Mouse (Mus musculus): ENCODE results near the gene Atf6. TPM values are rescaled to one million over a fixed set of nuclear protein-coding genes. Genes with fewer than 3 reads are reported as not detected.
A peak's percentile ranks its signal among the peaks of the same experiment; 100 is the strongest.

The Atf6 gene
- total and polyA plus RNA-seq, 3 experiments: 33.8 to 47.0 (median 35.3) TPM

DNA sequence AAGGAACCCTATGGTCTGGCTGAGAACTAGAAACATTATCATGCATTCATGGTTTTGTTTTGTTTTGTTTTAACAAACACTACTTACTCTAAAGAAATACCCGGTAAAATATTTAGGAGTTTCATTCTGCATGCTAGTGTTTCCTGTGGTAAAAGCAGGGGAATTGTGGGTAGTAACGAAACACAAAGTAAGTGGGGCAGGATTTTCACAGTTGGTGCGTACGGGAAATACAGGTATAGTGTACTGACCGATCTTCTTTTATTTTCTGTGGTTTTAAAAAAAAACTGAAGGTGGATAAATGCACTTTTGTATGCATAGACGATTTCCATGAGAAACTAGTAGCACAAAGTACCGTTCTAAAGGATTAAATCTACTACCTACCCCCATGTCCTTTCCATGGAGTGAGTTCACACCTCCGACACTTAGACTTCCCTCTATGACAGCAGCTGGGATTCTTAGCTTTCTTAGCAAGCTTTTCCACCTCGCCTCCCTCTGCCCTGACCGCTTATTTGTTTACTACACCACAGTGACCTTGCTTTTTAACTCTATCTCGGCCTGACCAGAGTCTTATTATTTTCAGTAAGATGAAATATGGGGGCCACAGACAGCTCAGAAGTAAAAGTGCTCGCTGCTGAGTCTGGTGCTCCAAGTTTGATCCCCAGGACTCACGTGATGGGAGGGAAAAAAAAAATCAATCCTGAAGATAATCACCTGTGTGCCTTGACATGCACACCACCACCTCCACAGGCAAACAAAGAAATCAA lies 5.7 kb downstream of the Atf6 start (continued):
- TF ChIP-seq ELF1 (IDR thresholded peaks at IDR 0.05; ENCODE audit: low read depth, low read length): peak; percentile 36; the same call in 1 of the 2 replicates
- TF ChIP-seq MAFK (IDR thresholded peaks at IDR 0.05; ENCODE audit: insufficient replicate concordance, low read length): peak; percentile 71
- TF ChIP-seq NELFE (IDR thresholded peaks at IDR 0.05; ENCODE audit: low read depth, low read length): no peak
- TF ChIP-seq MYC (IDR thresholded peaks at IDR 0.05; ENCODE audit: low read depth, low read length): peak; percentile 49; the same call in 1 of the 2 replicates
- TF ChIP-seq CHD2 (IDR thresholded peaks at IDR 0.05; ENCODE audit: low read length): no peak
- no peak for TF ChIP-seq TBP (conservative IDR thresholded peaks at IDR 0.05; ENCODE audit: low read depth, low read length)
- TF ChIP-seq HCFC1 (IDR thresholded peaks at IDR 0.05; ENCODE audit: low read depth, low read length): no peak
- no peak for TF ChIP-seq GABPA (IDR thresholded peaks at IDR 0.05; ENCODE audit: insufficient replicate concordance, low read depth, low read length)
- no peak for TF ChIP-seq ZMIZ1 (IDR thresholded peaks at IDR 0.05; ENCODE audit: low read depth, low read length)
- no peak for TF ChIP-seq USF1 (IDR thresholded peaks at IDR 0.05; ENCODE audit: low read depth, low read length)
- peak; percentile 93 for TF ChIP-seq BHLHE40 (IDR thresholded peaks at IDR 0.05; ENCODE audit: low read depth, low read length)
- TF ChIP-seq MAZ (IDR thresholded peaks at IDR 0.05; ENCODE audit: low read depth, low read length): no peak

DNA sequence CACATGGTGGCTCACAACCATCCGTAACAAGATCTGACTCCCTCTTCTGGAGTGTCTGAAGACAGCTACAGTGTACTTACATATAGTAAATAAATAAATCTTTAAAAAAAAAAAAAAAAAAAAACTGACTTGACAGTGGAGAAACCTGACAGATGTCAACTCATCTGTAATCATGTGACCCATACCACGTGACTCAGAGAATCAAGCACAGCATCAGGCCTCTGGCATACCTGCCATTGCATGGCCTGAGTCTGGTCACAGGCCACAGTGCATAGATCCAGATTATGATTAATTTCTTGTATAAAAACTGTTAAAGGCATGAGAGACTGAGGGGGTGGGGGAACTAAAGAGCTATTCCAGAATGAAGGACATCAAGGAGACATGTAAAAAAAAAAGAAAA lies 8.7 kb downstream of the Atf6 start:
- dilution Hi-C loops (cut with MboI; ENCODE audit: extremely low pct_ligation_motif_present, extremely low pct_unique_long_range_greater_than_20kb, low sequenced_read_pairs) (no loop called here), in situ Hi-C loops (cut with MboI; ENCODE audit: low pct_ligation_motif_present, low pct_unique_long_range_greater_than_20kb, low sequenced_read_pairs) (no loop called here)
- Histone ChIP-seq H3K4me2 (ENCODE audit: insufficient read depth, low read depth, poor library complexity, severe bottlenecking) (no peak overlapping the region), H3K4me3 (replicated peaks in 1 of 3; ENCODE audit: low read depth in 2 of 3, low read length in 2 of 3, poor library complexity in 1 of 3) (no peak overlapping the region), H3K79me2 (replicated peaks; ENCODE audit: control insufficient read depth, extremely low read depth, insufficient read depth, poor library complexity, severe bottlenecking) (peaks cover 95% of the 10 kb centered on the region), H3K9me3 (replicated peaks; ENCODE audit: low read length) (no peaks in the 10 kb centered on the region), H3K4me1 (ENCODE audit: control insufficient read depth in 1 of 2, insufficient read depth in 2 of 2) (peaks cover 35 to 86% of the 10 kb centered on the region in 2 experiments), H3K9ac (ENCODE audit: insufficient read depth, low read depth) (no peak overlapping the region), H3K27me3 (replicated peaks) (no peaks in the 10 kb centered on the region), H3K36me3 (replicated peaks in 1 of 2; ENCODE audit: control insufficient read depth in 1 of 2, insufficient read depth in 1 of 2, low read length in 1 of 2) (peaks cover 2 to 14% of the 10 kb centered on the region in 2 experiments), H3K27ac (ENCODE audit: insufficient read depth, low read depth) (no peak overlapping the region)
- TF ChIP-seq BHLHE40 (IDR thresholded peaks at IDR 0.05; ENCODE audit: low read depth, low read length): peak; percentile 62
- TF ChIP-seq USF2 (conservative IDR thresholded peaks at IDR 0.05; ENCODE audit: low read depth, low read length): peak; percentile 83
- TF ChIP-seq CTCF (conservative IDR thresholded peaks at IDR 0.05 in 1 of 2, IDR thresholded peaks at IDR 0.05 in 1 of 2; ENCODE audit: low read depth in 2 of 2, low read length in 2 of 2): no peak
- TF ChIP-seq ZNF384 (IDR thresholded peaks at IDR 0.05; ENCODE audit: low read depth, low read length): peak; percentile 41; the same call in 1 of the 2 replicates
- no peak for TF ChIP-seq HCFC1 (IDR thresholded peaks at IDR 0.05; ENCODE audit: low read depth, low read length)
- peak; percentile 78 for TF ChIP-seq USF1 (IDR thresholded peaks at IDR 0.05; ENCODE audit: low read depth, low read length)
- TF ChIP-seq MAX (IDR thresholded peaks at IDR 0.05; ENCODE audit: low read length): peak; percentile 52; the same call in 1 of the 2 replicates
- no peak for TF ChIP-seq UBTF (IDR thresholded peaks at IDR 0.05; ENCODE audit: low read depth, low read length)
- no peak for DNase-seq (ENCODE audit: extremely low read depth)
